Mouse (Mus musculus) c-Kit-negative CD71-positive TER-119-positive erythroid progenitor cells, embryonic 14.5 days (primary cell): Measurements from ENCODE around the gene Fyb2.
"Not testable (repeated sequence)": the region's sequence is repeated elsewhere in the genome, so short reads cannot be mapped to it uniquely, and the experiment has no call there.

ENCODE experiments used
- DNase-seq: peaks from one replicate; pipeline ENCODE4 v3.0.0-alpha.2; 2013; ENCODE audit warnings: low read depth, low spot score

Fyb2 gene

GRCm38 (mm10) chr4:104939535-104939934 is 26.3 kb downstream of the Fyb2 start:
- no peak for DNase-seq

- no peak for DNase-seq
Observed at GRCm38 (mm10) chr4:104941895-104942294, 28.6 kb downstream of the Fyb2 start.

GRCm38 (mm10) chr4:104944482-104944881 is 31.2 kb downstream of the Fyb2 start:
- DNase-seq = no peak

GRCm38 (mm10) chr4:104948886-104949285 is 35.6 kb downstream of the Fyb2 start:
- no peak for DNase-seq

GRCm38 (mm10) chr4:104949304-104949703 is 36.0 kb downstream of the Fyb2 start:
- no peak for DNase-seq

- DNase-seq = no peak
Observed at GRCm38 (mm10) chr4:104951280-104951878, 38.1 kb downstream of the Fyb2 start.

GRCm38 (mm10) chr4:104956691-104957090 is 43.4 kb downstream of the Fyb2 start:
- no peak for DNase-seq

GRCm38 (mm10) chr4:104961431-104961830 is 48.2 kb downstream of the Fyb2 start:
- DNase-seq = no peak

- no peak for DNase-seq
Observed at GRCm38 (mm10) chr4:104972606-104973005, 59.4 kb downstream of the Fyb2 start.

- no peak for DNase-seq
Observed at GRCm38 (mm10) chr4:104975162-104975830, 62.0 kb downstream of the Fyb2 start.

GRCm38 (mm10) chr4:104985960-104986632 is 72.8 kb downstream of the Fyb2 start:
- no peak for DNase-seq

GRCm38 (mm10) chr4:104987631-104988030 is 74.4 kb downstream of the Fyb2 start:
- no peak for DNase-seq

GRCm38 (mm10) chr4:104988102-104988501 is 74.8 kb downstream of the Fyb2 start:
- no peak for DNase-seq

- DNase-seq = no peak
Observed at GRCm38 (mm10) chr4:104988709-104989108, 75.5 kb downstream of the Fyb2 start.

- no peak for DNase-seq
Observed at GRCm38 (mm10) chr4:104990016-104990415, 76.8 kb downstream of the Fyb2 start.

- DNase-seq = no peak
Observed at GRCm38 (mm10) chr4:104990686-104991085, 77.4 kb downstream of the Fyb2 start.

GRCm38 (mm10) chr4:104992271-104992670 is 79.0 kb downstream of the Fyb2 start:
- DNase-seq = no peak

- no peak for DNase-seq
Observed at GRCm38 (mm10) chr4:104993140-104993874, 80.1 kb downstream of the Fyb2 start.

GRCm38 (mm10) chr4:104999702-105000101 is 86.4 kb downstream of the Fyb2 start:
- no peak for DNase-seq

GRCm38 (mm10) chr4:105001736-105002135 is 88.5 kb downstream of the Fyb2 start:
- no peak for DNase-seq

GRCm38 (mm10) chr4:105004135-105004534 is 90.9 kb downstream of the Fyb2 start:
- no peak for DNase-seq

GRCm38 (mm10) chr4:105004649-105005048 is 91.4 kb downstream of the Fyb2 start:
- DNase-seq = not testable (repeated sequence)
